Mouse (Mus musculus) MEL (cell line): ENCODE data around the gene Trio. TPM values are rescaled to one million over a fixed set of nuclear protein-coding genes. Genes with fewer than 3 reads are reported as not detected.

Experiments used
- DNase-seq: peaks from one replicate; pipeline ENCODE4 v3.0.0; 2011; ENCODE audit warnings: low read depth, low spot score
- H3K27ac ChIP-seq: 2 replicates; pipeline ENCODE4 v1.5.1; 2012; ENCODE audit warnings: low read depth, mild to moderate bottlenecking, control low read depth, low read length, moderate library complexity; ENCODE audit not compliant: control insufficient read depth
- H3K27me3 ChIP-seq, 2 experiments: fragments of 150-350 bp in 1 of 2; sonication (generic) in 1 of 2; 2 replicates each; pipeline ENCODE4 v1.6.1; 2012; ENCODE audit warnings: low read length in 2 of 2, mild to moderate bottlenecking in 2 of 2, improper control_type of control experiment in 1 of 2, moderate library complexity in 1 of 2; ENCODE audit not compliant: insufficient read depth in 2 of 2, control insufficient read depth in 1 of 2
- H3K36me3 ChIP-seq, 2 experiments: 2 replicates each; pipeline ENCODE4 v1.6.1; 2012 to 2014; ENCODE audit warnings: low read length in 2 of 2, improper control_type of control experiment in 1 of 2, inconsistent platforms in 1 of 2, mild to moderate bottlenecking in 1 of 2; ENCODE audit not compliant: insufficient read depth in 2 of 2, control insufficient read depth in 1 of 2
- H3K4me1 ChIP-seq, 2 experiments: fragments of 150-350 bp in 1 of 2; sonication (generic) in 1 of 2; 2 replicates each; pipeline ENCODE4 v1.6.1; 2012; ENCODE audit warnings: low read length in 2 of 2, improper control_type of control experiment in 1 of 2, mild to moderate bottlenecking in 1 of 2; ENCODE audit not compliant: insufficient read depth in 2 of 2, control insufficient read depth in 1 of 2
- H3K4me3 ChIP-seq, 2 experiments: fragments of 150-350 bp in 1 of 2; sonication (generic) in 1 of 2; 2 replicates each; pipeline ENCODE4 v1.5.1; 2012; ENCODE audit warnings: low read depth in 2 of 2, low read length in 2 of 2, mild to moderate bottlenecking in 2 of 2, moderate library complexity in 2 of 2, control low read depth in 1 of 2, improper control_type of control experiment in 1 of 2; ENCODE audit not compliant: control insufficient read depth in 1 of 2, insufficient read depth in 1 of 2
- H3K79me2 ChIP-seq: 2 replicates; pipeline ENCODE4 v1.6.1; 2012; ENCODE audit warnings: mild to moderate bottlenecking, low read length, moderate library complexity; ENCODE audit not compliant: control insufficient read depth, poor library complexity, insufficient read depth
- H3K9ac ChIP-seq: 2 replicates; pipeline ENCODE4 v1.6.1; 2012; ENCODE audit warnings: low read depth, mild to moderate bottlenecking, control low read depth, low read length, moderate library complexity; ENCODE audit not compliant: control insufficient read depth, poor library complexity, severe bottlenecking
- H3K9me3 ChIP-seq: fragments of 150-350 bp; sonication (generic); replicated peaks from 2 replicates; pipeline ENCODE4 v1.6.1; 2012; ENCODE audit warnings: mild to moderate bottlenecking, low read length, improper control_type of control experiment, moderate library complexity; ENCODE audit not compliant: insufficient read depth
- CHD1 ChIP-seq: IDR thresholded peaks from 2 replicates; pipeline ENCODE4 v1.6.1; 2012; ENCODE audit warnings: low read depth, mild to moderate bottlenecking, inconsistent platforms, low read length, improper control_type of control experiment
- CHD2 ChIP-seq: IDR thresholded peaks from 2 replicates; pipeline ENCODE4 v1.6.1; 2011; ENCODE audit warnings: low read length, improper control_type of control experiment
- EP300 ChIP-seq, 2 experiments: IDR thresholded peaks; 2 replicates each; pipeline ENCODE4 v1.6.1; 2011; ENCODE audit warnings: improper control_type of control experiment in 2 of 2, low read length in 2 of 2, low read depth in 1 of 2, mild to moderate bottlenecking in 1 of 2
- GABPA ChIP-seq: IDR thresholded peaks from 2 replicates; pipeline ENCODE4 v1.6.1; 2012; ENCODE audit warnings: low read depth, mild to moderate bottlenecking, inconsistent platforms, low read length, improper control_type of control experiment, moderate library complexity
- GATA1 ChIP-seq: IDR thresholded peaks from 2 replicates; pipeline ENCODE4 v1.6.1; 2011; ENCODE audit warnings: low read depth, low read length, improper control_type of control experiment
- HCFC1 ChIP-seq: IDR thresholded peaks from 2 replicates; pipeline ENCODE4 v1.6.1; 2012; ENCODE audit warnings: low read depth, mild to moderate bottlenecking, inconsistent platforms, low read length, improper control_type of control experiment, moderate library complexity
- KAT2A ChIP-seq: conservative IDR thresholded peaks from 2 replicates; pipeline ENCODE4 v1.6.1; 2012; ENCODE audit warnings: low read depth, low read length, improper control_type of control experiment, inconsistent platforms
- MEF2A ChIP-seq: IDR thresholded peaks from 2 replicates; pipeline ENCODE4 v1.6.1; 2014; ENCODE audit warnings: low read depth, mild to moderate bottlenecking, inconsistent platforms, low read length, improper control_type of control experiment; ENCODE audit not compliant: poor library complexity, insufficient replicate concordance, severe bottlenecking; ENCODE audit errors: extremely low read depth
- MYB ChIP-seq: IDR thresholded peaks from 2 replicates; pipeline ENCODE4 v1.6.1; 2011; ENCODE audit warnings: mild to moderate bottlenecking, low read depth, low read length, improper control_type of control experiment
- NELFE ChIP-seq: IDR thresholded peaks from 2 replicates; pipeline ENCODE4 v1.6.1; 2011; ENCODE audit warnings: low read depth, low read length, improper control_type of control experiment
- POLR2A ChIP-seq, 2 experiments: IDR thresholded peaks; 2 replicates each; pipeline ENCODE4 v1.6.1; 2011 to 2012; ENCODE audit warnings: low read length in 2 of 2, mild to moderate bottlenecking in 2 of 2, control low read depth in 1 of 2, improper control_type of control experiment in 1 of 2, low read depth in 1 of 2, moderate library complexity in 1 of 2; ENCODE audit not compliant: control insufficient read depth in 1 of 2, insufficient read depth in 1 of 2, poor library complexity in 1 of 2
- POLR2AphosphoS2 ChIP-seq: IDR thresholded peaks from 2 replicates; pipeline ENCODE4 v1.6.1; 2011; ENCODE audit warnings: low read length, improper control_type of control experiment
- POLR2AphosphoS5 ChIP-seq: IDR thresholded peaks from 2 replicates; pipeline ENCODE4 v1.6.1; 2012; ENCODE audit warnings: low read depth, borderline replicate concordance, mild to moderate bottlenecking, inconsistent platforms, low read length, moderate library complexity, mixed read lengths
- RAD21 ChIP-seq: IDR thresholded peaks from 2 replicates; pipeline ENCODE4 v1.6.1; 2011; ENCODE audit warnings: mild to moderate bottlenecking, low read depth, low read length, improper control_type of control experiment
- SIN3A ChIP-seq: IDR thresholded peaks from 2 replicates; pipeline ENCODE4 v1.6.1; 2012; ENCODE audit warnings: low read length, improper control_type of control experiment, inconsistent platforms
- TAL1 ChIP-seq: IDR thresholded peaks from 2 replicates; pipeline ENCODE4 v1.6.1; 2012; ENCODE audit warnings: mild to moderate bottlenecking, inconsistent platforms, low read length, moderate library complexity, mixed read lengths
- ZC3H11A ChIP-seq: IDR thresholded peaks from 2 replicates; pipeline ENCODE4 v1.6.1; 2012; ENCODE audit warnings: low read depth, mild to moderate bottlenecking, inconsistent platforms, low read length, improper control_type of control experiment
- ZKSCAN1 ChIP-seq: IDR thresholded peaks from 2 replicates; pipeline ENCODE4 v1.6.1; 2012; ENCODE audit warnings: low read depth, mild to moderate bottlenecking, inconsistent platforms, low read length, improper control_type of control experiment, moderate library complexity
- ZNF384 ChIP-seq: IDR thresholded peaks from 2 replicates; pipeline ENCODE4 v1.6.1; 2012; ENCODE audit warnings: low read depth, mild to moderate bottlenecking, inconsistent platforms, low read length, improper control_type of control experiment
- polyA plus RNA-seq, 2 experiments: library from polyadenylated mRNA; stranded (reverse) in 1 of 2; unstranded in 1 of 2; fragments of >175 nt in 1 of 2; fragments of >200 nt in 1 of 2; gene quantifications; 2 replicates each; pipeline versions ENCODE4 v1.2.1 to v1.2.4; 2012; ENCODE audit warnings: low replicate concordance in 2 of 2, low read depth in 1 of 2; ENCODE audit not compliant: insufficient read length in 2 of 2, insufficient read depth in 1 of 2, missing spikeins in 1 of 2
- total RNA-seq: library from RNA; depleted of rRNA; stranded (reverse); fragments of 300-350 nt; gene quantifications from 2 replicates; pipeline ENCODE4 v1.2.3, GENCODE M21; 2012

Trio gene
- total and polyA plus RNA-seq, 3 experiments, result 0.91 to 1.1 TPM; not detected in 1

- no peak overlapping the region for H3K27ac ChIP-seq
- no peak for TF ChIP-seq POLR2A (IDR thresholded peaks at IDR 0.05; ENCODE audit: control insufficient read depth in 1 of 2, insufficient read depth in 1 of 2, low read depth in 1 of 2, low read length in 2 of 2, poor library complexity in 1 of 2)
- TF ChIP-seq GABPA, result no peak
- no peak for TF ChIP-seq ZNF384
- TF ChIP-seq ZC3H11A, result no peak
- no peak for TF ChIP-seq EP300 (IDR thresholded peaks at IDR 0.05; ENCODE audit: low read depth in 1 of 2, low read length in 2 of 2)
- no peak for TF ChIP-seq HCFC1
- no peak for TF ChIP-seq GATA1
- no peak for TF ChIP-seq MEF2A
- no peak for TF ChIP-seq POLR2AphosphoS2
- TF ChIP-seq CHD1, result no peak
- TF ChIP-seq NELFE, result no peak
- TF ChIP-seq KAT2A, result no peak
- no peak for TF ChIP-seq RAD21
- no peak for TF ChIP-seq TAL1
- TF ChIP-seq MYB, result no peak
- no peak for TF ChIP-seq CHD2
- no peaks in the 10 kb centered on the region for H3K9me3 ChIP-seq
- no peaks in the 10 kb centered on the region for H3K4me1 ChIP-seq
- no peak overlapping the region for H3K4me3 ChIP-seq
- no peak overlapping the region for H3K9ac ChIP-seq
- no peaks in the 10 kb centered on the region for H3K79me2 ChIP-seq
- DNase-seq, result no peak
- no peaks in the 10 kb centered on the region for H3K27me3 ChIP-seq
- no peaks in the 10 kb centered on the region for H3K36me3 ChIP-seq
These were observed 37.7 kb downstream of the Trio start for GRCm38 (mm10) chr15:27987979-27988378.

GRCm38 (mm10) chr15:27984881-27985280, 40.8 kb downstream of the Trio start:
- Histone ChIP-seq H3K79me2 (no peaks in the 10 kb centered on the region), H3K36me3 (no peaks in the 10 kb centered on the region), H3K4me3 (no peak overlapping the region)
- DNase-seq, result no peak
- TF ChIP-seq TAL1 (no peak), POLR2AphosphoS5 (no peak), ZKSCAN1 (no peak), SIN3A (no peak)
- TF ChIP-seq, all 39 proteins: peak for 0
- no peak overlapping the region for H3K9ac ChIP-seq
- H3K9me3 ChIP-seq, result no peaks in the 10 kb centered on the region
- no peaks in the 10 kb centered on the region for H3K4me1 ChIP-seq
- no peak overlapping the region for H3K27ac ChIP-seq
- H3K27me3 ChIP-seq, result no peaks in the 10 kb centered on the region
